Mouse (Mus musculus) lung, embryonic 14.5 days (tissue): ENCODE measurements around the gene Ptprk. TPM values are rescaled to one million over a fixed set of nuclear protein-coding genes. Genes with fewer than 3 reads are reported as not detected.

Source experiments
- ATAC-seq: fragments of 200-750 bp; cut with Nextera tagmentation; 2 replicates; pipeline ENCODE4 v1.8.0; 2017; ENCODE audit warnings: mild to moderate bottlenecking, moderate TSS enrichment, moderate library complexity; ENCODE audit not compliant: insufficient read depth
- DNase-seq: peaks from one replicate; pipeline ENCODE4 v3.0.0-alpha.2; 2015
- H3K27ac ChIP-seq: fragments of 300-500 bp; sonication (generic); 2 replicates; pipeline ENCODE4 v1.5.1; 2014; ENCODE audit warnings: low read depth, mild to moderate bottlenecking, moderate library complexity
- H3K27me3 ChIP-seq: fragments of 300-500 bp; sonication (generic); 2 replicates; pipeline ENCODE4 v1.6.1; 2014; ENCODE audit warnings: low read length, control low read depth; ENCODE audit not compliant: insufficient read depth
- H3K36me3 ChIP-seq: fragments of 300-500 bp; sonication (generic); 2 replicates; pipeline ENCODE4 v1.6.1; 2014; ENCODE audit warnings: control low read depth; ENCODE audit not compliant: insufficient read depth
- H3K4me1 ChIP-seq: fragments of 300-500 bp; sonication (generic); 2 replicates; pipeline ENCODE4 v1.6.1; 2014; ENCODE audit warnings: antibody characterized with exemption, control low read depth; ENCODE audit not compliant: insufficient read depth
- H3K4me2 ChIP-seq: fragments of 300-500 bp; sonication (generic); 2 replicates; pipeline ENCODE4 v1.6.1; 2014; ENCODE audit warnings: mild to moderate bottlenecking
- H3K4me3 ChIP-seq: fragments of 300-500 bp; sonication (generic); 2 replicates; pipeline ENCODE4 v1.5.1; 2014; ENCODE audit warnings: low read depth, low read length
- H3K9ac ChIP-seq: fragments of 300-500 bp; sonication (generic); 2 replicates; pipeline ENCODE4 v1.6.1; 2014
- H3K9me3 ChIP-seq: fragments of 300-500 bp; sonication (generic); 2 replicates; pipeline ENCODE4 v1.6.1; 2016; ENCODE audit warnings: low read depth, low read length, control low read depth
- CTCF ChIP-seq: IDR thresholded peaks from 2 replicates; pipeline ENCODE4 v1.5.1; 2016; ENCODE audit warnings: antibody characterized with exemption, low read depth
- WGBS: fragments of 180-500 bp; shearing (Covaris S2); extraction: QIAGEN DNeasy Blood & Tissue Kit; methylation state at CpG from one replicate; pipeline ENCODE4 v1.1.7; 2014; 5-methylcytosine and 5-hydroxymethylcytosine counted together
- polyA plus RNA-seq: library from polyadenylated mRNA; unstranded; fragments of >200 nt; fragmentation: Nextera tagmentation; extraction: Ambion mirVana; gene quantifications from 2 replicates; pipeline ENCODE4 v1.2.1, GENCODE M21; 2014

The Ptprk gene
- polyA plus RNA-seq, 1 experiment from 2014 or later: 50.9 TPM

DNA sequence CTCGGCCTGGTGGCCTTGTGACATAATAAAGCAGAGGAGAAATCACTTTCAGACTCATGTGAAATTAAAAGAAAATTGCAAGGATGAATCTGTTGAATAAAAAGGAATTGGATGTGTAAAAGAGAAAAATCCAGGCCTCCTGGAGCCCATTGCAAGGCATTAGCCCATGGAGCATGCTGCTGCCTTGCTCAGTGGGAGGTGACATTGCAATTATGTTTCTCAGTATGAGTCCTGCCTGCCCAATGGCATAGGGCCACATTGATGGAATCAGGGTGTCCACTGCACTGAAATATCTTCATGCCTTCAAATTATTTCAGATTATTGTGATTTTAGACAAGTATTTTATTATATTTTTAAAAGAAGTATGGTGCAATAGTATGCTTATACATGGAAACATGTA lies 376.0 kb downstream of the Ptprk start:
- Histone ChIP-seq H3K9ac (no peak overlapping the region), H3K27ac (no peak overlapping the region), H3K4me3 (no peak overlapping the region), H3K4me1 (no peaks in the 10 kb centered on the region), H3K4me2 (no peak overlapping the region), H3K36me3 (no peaks in the 10 kb centered on the region), H3K27me3 (no peaks in the 10 kb centered on the region), H3K9me3 (no peaks in the 10 kb centered on the region)
- no peak for TF ChIP-seq CTCF
- no peak for ATAC-seq
- DNase-seq: no peak
- 71% methylated on average over 1 of the region's 1 CpGs for WGBS

DNA sequence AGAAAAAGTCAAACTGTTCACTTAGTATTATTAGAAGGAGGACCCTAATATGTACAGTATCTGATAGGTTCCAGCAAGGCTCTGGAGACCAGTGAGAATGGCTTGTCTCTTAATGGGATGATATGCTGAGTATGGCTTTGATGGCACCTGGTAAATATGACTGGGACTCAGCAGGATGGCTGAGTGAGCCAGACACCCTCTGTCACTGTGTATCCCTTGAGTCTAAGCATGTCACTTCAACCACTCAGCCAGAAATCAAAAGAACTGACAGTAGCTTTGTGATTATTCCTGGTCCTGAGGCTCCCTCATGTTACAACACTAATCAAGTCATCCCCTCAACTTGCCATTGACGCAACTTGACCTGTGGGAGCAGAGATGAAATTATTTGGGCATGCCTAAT lies 383.4 kb downstream of the Ptprk start:
- Histone ChIP-seq H3K27ac (no peak overlapping the region), H3K4me3 (no peak overlapping the region), H3K27me3 (no peaks in the 10 kb centered on the region), H3K4me2 (no peak overlapping the region), H3K4me1 (no peaks in the 10 kb centered on the region), H3K36me3 (no peaks in the 10 kb centered on the region), H3K9me3 (no peaks in the 10 kb centered on the region), H3K9ac (no peak overlapping the region)
- DNase-seq (no peak), ATAC-seq (no peak)
- 74% methylated on average over 1 of the region's 1 CpGs for WGBS
- no peak for TF ChIP-seq CTCF

DNA sequence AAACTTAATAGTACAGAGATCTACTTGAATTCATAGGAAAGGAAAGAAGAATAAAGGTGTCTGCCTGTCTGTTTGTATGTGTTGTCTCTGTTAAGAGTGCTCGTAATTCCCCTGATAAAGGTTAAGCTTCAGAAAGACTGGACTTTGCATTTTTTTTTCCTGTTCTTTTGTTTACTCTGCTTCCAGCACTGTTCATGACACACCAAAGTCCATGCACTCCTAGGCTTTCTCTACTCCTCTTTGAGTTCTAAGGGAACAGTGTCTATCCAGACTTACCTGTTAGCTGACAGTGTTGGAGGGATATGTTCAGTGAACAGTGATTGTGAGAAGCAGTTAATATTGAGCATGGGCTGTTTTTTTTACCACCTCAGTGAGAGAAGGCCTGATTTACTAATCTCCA lies 385.3 kb downstream of the Ptprk start:
- 56% methylated on average over 1 of the region's 1 CpGs for WGBS
- no peak for TF ChIP-seq CTCF
- Histone ChIP-seq H3K4me1 (no peaks in the 10 kb centered on the region), H3K4me2 (no peak overlapping the region), H3K27ac (no peak overlapping the region), H3K4me3 (no peak overlapping the region), H3K9me3 (no peaks in the 10 kb centered on the region), H3K27me3 (no peaks in the 10 kb centered on the region), H3K36me3 (no peaks in the 10 kb centered on the region), H3K9ac (no peak overlapping the region)
- DNase-seq: no peak
- ATAC-seq: no peak

DNA sequence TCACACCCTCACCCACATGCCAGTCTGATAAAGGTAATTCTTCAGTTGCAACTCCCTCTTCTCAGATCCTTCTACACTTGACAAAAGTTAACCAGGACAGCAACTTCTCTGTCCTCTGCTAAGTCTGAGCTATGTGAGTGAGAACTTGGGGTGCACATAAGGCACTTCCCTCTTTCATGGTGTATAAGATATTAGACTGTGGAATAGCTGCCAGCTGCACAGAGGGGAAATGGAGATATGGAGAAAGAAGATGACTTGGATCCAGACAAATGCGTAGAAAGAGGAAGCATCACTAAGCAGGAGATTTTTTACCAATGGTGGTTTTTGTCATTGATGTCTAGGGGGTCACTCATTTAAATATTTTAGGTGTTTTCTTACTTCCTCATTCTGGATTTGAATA lies 389.1 kb downstream of the Ptprk start:
- ATAC-seq (no peak), DNase-seq (no peak)
- no peak overlapping the region for H3K27ac ChIP-seq
- no peak overlapping the region for H3K9ac ChIP-seq
- H3K4me2 ChIP-seq: no peak overlapping the region
- H3K4me1 ChIP-seq: no peaks in the 10 kb centered on the region
- no peak for TF ChIP-seq CTCF
- no peaks in the 10 kb centered on the region for H3K27me3 ChIP-seq
- WGBS: 91% methylated on average over 1 of the region's 1 CpGs
- no peak overlapping the region for H3K4me3 ChIP-seq
- no peaks in the 10 kb centered on the region for H3K36me3 ChIP-seq
- H3K9me3 ChIP-seq: no peaks in the 10 kb centered on the region

DNA sequence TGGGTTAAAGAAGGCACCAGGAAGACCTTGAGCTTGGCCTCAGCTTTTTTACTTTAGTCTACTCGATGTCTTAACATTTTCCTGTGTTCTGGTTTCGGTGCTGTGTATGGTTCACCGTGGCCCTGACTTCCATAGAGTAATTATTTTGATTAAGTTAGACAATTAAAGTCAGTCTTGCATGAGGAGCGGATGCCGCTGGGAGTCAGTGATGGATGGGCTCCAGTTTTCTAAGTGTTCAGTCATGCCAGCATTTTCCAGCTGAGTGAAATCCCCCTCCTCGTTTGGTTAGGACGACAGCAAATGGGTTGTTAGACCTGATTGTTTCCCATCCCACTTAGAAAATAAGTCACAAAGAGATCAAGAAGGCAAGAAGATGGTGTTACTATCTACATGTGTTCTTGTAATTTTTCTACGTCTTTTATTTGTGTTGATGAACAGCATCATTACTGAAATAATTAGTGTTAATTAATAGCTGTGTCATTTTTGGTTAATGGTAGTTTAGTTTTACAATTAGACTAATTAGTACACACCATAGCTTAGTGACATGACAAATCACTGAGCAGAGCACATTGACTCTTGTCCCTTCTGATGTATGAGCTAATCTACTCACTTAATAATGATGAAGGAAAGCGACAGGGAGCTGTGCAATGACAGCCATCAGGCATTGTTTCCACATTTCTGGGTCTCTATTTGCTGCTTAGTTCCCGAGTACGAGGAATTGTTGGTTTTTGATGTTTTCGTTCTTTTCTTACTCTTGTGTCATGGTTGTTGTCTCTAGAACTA lies 390.3 kb downstream of the Ptprk start:
- WGBS: 77% methylated on average over 12 of the region's 12 CpGs

DNA sequence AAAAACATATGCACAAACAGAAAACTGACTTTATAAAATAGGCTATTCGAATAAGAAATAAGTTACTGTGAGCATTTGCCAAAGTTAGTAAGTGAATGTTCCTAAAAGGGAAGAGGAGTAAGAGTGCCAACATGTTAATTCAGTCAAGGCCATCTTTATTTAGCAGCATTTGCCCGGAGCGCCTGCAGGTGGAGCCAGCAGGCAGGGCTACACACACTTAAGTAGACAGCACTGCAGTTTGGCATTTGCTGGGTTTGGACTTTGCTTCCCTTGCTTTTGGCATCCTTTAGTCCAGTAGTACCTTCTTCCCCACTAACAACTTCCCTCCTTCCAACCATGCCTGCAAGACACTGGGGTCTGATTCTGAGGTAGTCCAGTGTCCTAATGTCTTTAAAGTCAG lies 411.0 kb downstream of the Ptprk start:
- Histone ChIP-seq H3K27ac (no peak overlapping the region), H3K27me3 (no peaks in the 10 kb centered on the region), H3K9me3 (no peaks in the 10 kb centered on the region), H3K9ac (no peak overlapping the region), H3K4me1 (no peaks in the 10 kb centered on the region), H3K4me2 (no peak overlapping the region), H3K4me3 (no peak overlapping the region), H3K36me3 (0 out of 2 replicates have a peak, but pooled peaks cover 2% of the 10 kb centered on the region)
- TF ChIP-seq CTCF: peak; percentile 66
- ATAC-seq (no peak; the same call in 1 of the 2 replicates), DNase-seq (peak; percentile 64)
- 44% methylated on average over 3 of the region's 3 CpGs for WGBS

More for the DNA sequence above, 390.3 kb downstream of the Ptprk start:
- H3K36me3 ChIP-seq: no peaks in the 10 kb centered on the region
- no peak overlapping the region for H3K9ac ChIP-seq
- no peaks in the 10 kb centered on the region for H3K9me3 ChIP-seq
- no peak overlapping the region for H3K4me3 ChIP-seq
- no peak overlapping the region for H3K4me2 ChIP-seq
- no peaks in the 10 kb centered on the region for H3K4me1 ChIP-seq
- no peak overlapping the region for H3K27ac ChIP-seq
- ATAC-seq (no peak), DNase-seq (no peak)
- no peak for TF ChIP-seq CTCF
- H3K27me3 ChIP-seq: no peaks in the 10 kb centered on the region

- DNase-seq: no peak
- ATAC-seq: no peak
- no peak overlapping the region for H3K27ac ChIP-seq
- H3K4me1 ChIP-seq: no peaks in the 10 kb centered on the region
- WGBS: 81% methylated on average over 1 of the region's 1 CpGs
- H3K9ac ChIP-seq: no peak overlapping the region
- H3K4me3 ChIP-seq: no peak overlapping the region
- no peaks in the 10 kb centered on the region for H3K27me3 ChIP-seq
- TF ChIP-seq CTCF: no peak
- H3K36me3 ChIP-seq: no peaks in the 10 kb centered on the region
- no peaks in the 10 kb centered on the region for H3K9me3 ChIP-seq
- H3K4me2 ChIP-seq: no peak overlapping the region
Observed at GRCm38 (mm10) chr10:28491006-28491405, 416.4 kb downstream of the Ptprk start.
